Comparison of ENCODE assay signal across 17 mouse cellular contexts in the genomic region with DNA sequence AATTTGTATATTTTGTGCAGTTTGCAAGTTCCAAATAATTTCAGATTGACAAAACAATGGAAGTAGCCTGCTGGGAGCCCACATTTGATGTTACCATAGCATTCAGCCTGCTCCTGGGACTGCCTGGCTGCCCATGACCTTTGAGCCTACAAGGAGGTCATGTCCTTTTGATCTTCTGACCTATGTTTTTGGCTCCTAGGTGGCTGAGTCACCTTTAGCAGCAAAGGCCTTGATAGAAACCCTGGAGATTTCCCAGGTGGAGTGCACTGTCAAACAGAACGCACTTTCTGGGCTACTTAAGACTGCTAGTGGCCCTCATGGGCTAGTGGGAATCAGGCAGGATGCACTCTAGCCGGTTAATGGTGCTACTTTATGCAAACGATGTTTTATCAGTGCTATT.
"Had no signal": no experiment of that assay in that cellular context is flagged by ENCODE, and none has a peak within 500 bp of the region (broad histone marks: within the 10 kb centered on the region; RNA-seq: fewer than 3 reads in every experiment).

No protein-coding gene starts in this region.

- H3K4me1 ChIP-seq: megakaryocyte, embryonic 14.5 days; midbrain, embryonic 13.5 days; midbrain, embryonic 15.5 days; neural tube, embryonic 12.5 days; stomach, embryonic 15.5 days had no signal

- H3K4me2 ChIP-seq: lung, embryonic 15.5 days; midbrain, embryonic 11.5 days; midbrain, embryonic 13.5 days; midbrain, embryonic 15.5 days; neural tube, embryonic 12.5 days; stomach, embryonic 15.5 days had no signal

- H3K36me3 ChIP-seq: lung, embryonic 15.5 days; midbrain, embryonic 13.5 days; midbrain, embryonic 15.5 days; neural tube, embryonic 12.5 days; stomach, embryonic 15.5 days had no signal

- DNase-seq: lung, adult 2 months; lung, postnatal 14 days; lung, postnatal 36 days; right cerebral cortex, postnatal 14 days; thymus, adult 2 months; thymus, postnatal 25 days; thymus, postnatal 4 days had no signal

- H3K27ac ChIP-seq: lung, embryonic 15.5 days; macrophage; midbrain, embryonic 13.5 days; midbrain, embryonic 15.5 days; neural tube, embryonic 12.5 days; stomach, embryonic 15.5 days; stomach, postnatal 0 days had no signal

- H3K9ac ChIP-seq: lung, embryonic 15.5 days; midbrain, embryonic 13.5 days; midbrain, embryonic 15.5 days; neural tube, embryonic 12.5 days; stomach, embryonic 15.5 days had no signal

- H3K27me3 ChIP-seq: lung, embryonic 15.5 days; megakaryocyte, embryonic 14.5 days; midbrain, embryonic 13.5 days; midbrain, embryonic 15.5 days; neural tube, embryonic 12.5 days; stomach, embryonic 15.5 days had no signal

- H3K9me3 ChIP-seq: lung, embryonic 15.5 days; megakaryocyte, embryonic 14.5 days; midbrain, embryonic 13.5 days; midbrain, embryonic 15.5 days; neural tube, embryonic 12.5 days; stomach, embryonic 15.5 days had no signal

- H3K4me3 ChIP-seq: lung, embryonic 15.5 days; megakaryocyte, embryonic 14.5 days; midbrain, embryonic 13.5 days; midbrain, embryonic 15.5 days; neural tube, embryonic 12.5 days; stomach, embryonic 15.5 days had no signal

- ATAC-seq: lung, postnatal 0 days; midbrain, embryonic 13.5 days; midbrain, embryonic 15.5 days had no signal
